ENCODE assay signal across 10 mouse cellular contexts in genomic region chr7:121730225-121730624, GRCm38 (mm10). TPM values are rescaled to one million over a fixed set of nuclear protein-coding genes. Genes with fewer than 3 reads are reported as not detected.
DNase-seq lines count a peak whose midpoint lies in the region; ATAC-seq and TF ChIP-seq lines count a peak whose summit lies in the region.
"Had no signal": no experiment of that assay in that cellular context is flagged by ENCODE, and none has a peak within 500 bp of the region (broad histone marks: within the 10 kb centered on the region; RNA-seq: fewer than 3 reads in every experiment).

No protein-coding gene starts in this region.

- WGBS in heart, postnatal 0 days, result 9% methylated on average over 5 of the region's 5 CpGs
- 15% methylated on average over 5 of the region's 5 CpGs for WGBS in cerebellum, adult 2 months

- TF ChIP-seq EP300 in heart, postnatal 0 days (IDR thresholded peaks at IDR 0.05; ENCODE audit: low read depth), result no peak

- H3K9me3 ChIP-seq in heart, postnatal 0 days (replicated peaks; ENCODE audit: control insufficient read depth, low read length), result no peaks in the 10 kb centered on the region
- H3K9me3 ChIP-seq: hindbrain, embryonic 15.5 days had no signal

- H3K4me3 ChIP-seq in heart, postnatal 0 days (ENCODE audit: low read depth, low read length), result no peak overlapping the region
- no peak overlapping the region for H3K4me3 ChIP-seq in cerebellum, adult 2 months (replicated peaks; ENCODE audit: insufficient read depth, low read depth, low read length)
- H3K4me3 ChIP-seq: hindbrain, embryonic 15.5 days had no signal

- TF ChIP-seq CTCF in heart, postnatal 0 days (IDR thresholded peaks at IDR 0.05; ENCODE audit: low read depth), result peak; percentile 49
- no peak for TF ChIP-seq CTCF in cerebellum, adult 2 months (IDR thresholded peaks at IDR 0.05; ENCODE audit: borderline replicate concordance, insufficient read depth, low read depth, low read length)

- H3K9ac ChIP-seq in heart, postnatal 0 days (replicated peaks; ENCODE audit: low read depth, low read length), result no peak overlapping the region
- H3K9ac ChIP-seq: hindbrain, embryonic 15.5 days had no signal

- H3K27ac ChIP-seq in heart, postnatal 0 days (ENCODE audit: low read depth), result no peak overlapping the region
- no peak overlapping the region for H3K27ac ChIP-seq in cerebellum, adult 2 months (ENCODE audit: insufficient read depth, low read length)
- H3K27ac ChIP-seq: hindbrain, embryonic 15.5 days had no signal

- ATAC-seq in heart, postnatal 0 days (ENCODE audit: insufficient read depth, low read depth), result no peak
- ATAC-seq in erythroblast, adult 5-6 weeks (replicated peaks; ENCODE audit: low FRiP score, poor library complexity, severe bottlenecking), result no peak

- no peaks in the 10 kb centered on the region for H3K36me3 ChIP-seq in heart, postnatal 0 days (replicated peaks; ENCODE audit: control insufficient read depth, insufficient read depth, low read length)
- H3K36me3 ChIP-seq: hindbrain, embryonic 15.5 days had no signal

- no peaks in the 10 kb centered on the region for H3K4me1 ChIP-seq in heart, postnatal 0 days (ENCODE audit: control insufficient read depth, insufficient read depth)
- H3K4me1 ChIP-seq in cerebellum, adult 2 months (ENCODE audit: control insufficient read depth, insufficient read depth, low read length), result no peaks in the 10 kb centered on the region

- H3K4me2 ChIP-seq in heart, postnatal 0 days (ENCODE audit: low read depth, low read length), result no peak overlapping the region
- H3K4me2 ChIP-seq: hindbrain, embryonic 15.5 days had no signal

- H3K27me3 ChIP-seq in heart, postnatal 0 days (ENCODE audit: control insufficient read depth, insufficient read depth, low read length), result peaks cover 15% of the 10 kb centered on the region
- no peaks in the 10 kb centered on the region for H3K27me3 ChIP-seq in cerebellum, adult 2 months (ENCODE audit: control insufficient read depth, insufficient read depth, low read length)

- DNase-seq in heart, postnatal 0 days (ENCODE audit: low spot score), result peak; percentile 52
- no peak for DNase-seq in heart, adult 9 months (ENCODE audit: low spot score in 2 of 2)
- peak; percentile 46 for DNase-seq in 416B (ENCODE audit: low read depth)
- peak; percentile 36 to 41 for DNase-seq in adrenal gland, adult 18-20 months (ENCODE audit: low spot score in 2 of 2)
- DNase-seq in kidney, postnatal 10 days, result peak; percentile 85
- DNase-seq in retina, postnatal 1 day, result peak; percentile 64
- DNase-seq in cerebellum, adult 2 months, result no peak

- no peak for TF ChIP-seq POLR2A in cerebellum, adult 2 months (IDR thresholded peaks at IDR 0.05; ENCODE audit: borderline replicate concordance, insufficient read depth, low read length)

RNA-seq across cellular contexts. Expression of gene Scnn1g, which starts 4.1 kb away (rescaled TPM):
- 0.12 and 3.3 TPM in 2 replicates for total RNA-seq in heart, postnatal 0 days (2014; rRNA removed; ENCODE audit: low replicate concordance)
- 0.04 and 0.12 TPM in 2 replicates for polyA plus RNA-seq in heart, postnatal 0 days (2015; fragmentation: Nextera tagmentation; extraction: Ambion mirVana)
- total RNA-seq in adrenal gland, adult 18-20 months (2021), result not detected
- 2.7 and 3.2 TPM in 2 replicates for polyA plus RNA-seq in cerebellum, adult 2 months (2012; rRNA removed)
- total RNA-seq in erythroblast, adult 5-6 weeks (2015; ENCODE audit: low replicate concordance), result not detected in 2 replicates
- total RNA-seq in erythroblast, adult 5-6 weeks (2017; ENCODE audit: low replicate concordance), result not detected in 2 replicates
- total RNA-seq: neutrophil, adult 5-6 weeks had no signal

RNA-seq across cellular contexts. Expression of gene Usp31, which starts 23.2 kb away (rescaled TPM):
- 5.6 and 18.8 TPM in 2 replicates for total RNA-seq in heart, postnatal 0 days (2014; rRNA removed; ENCODE audit: low replicate concordance)
- 0.48 and 0.62 TPM in 2 replicates for polyA plus RNA-seq in heart, postnatal 0 days (2015; fragmentation: Nextera tagmentation; extraction: Ambion mirVana)
- 10 to 100 TPM; 15.8 to 17.1 TPM for total RNA-seq in adrenal gland, adult 18-20 months (2021)
- polyA plus RNA-seq in cerebellum, adult 2 months (2012; rRNA removed), result 26.0 and 28.4 TPM in 2 replicates
- total RNA-seq in erythroblast, adult 5-6 weeks (2015; ENCODE audit: low replicate concordance), result 0.42 and 7.5 TPM in 2 replicates
- 2.2 and 2.9 TPM in 2 replicates for total RNA-seq in erythroblast, adult 5-6 weeks (2017; ENCODE audit: low replicate concordance)

Comparison
In these comparisons a context has a peak if more than half of its experiments do, and no peak if none do; other contexts are left out.
1. DNase-seq: peak in heart, postnatal 0 days (single experiment), 416B (single experiment), adrenal gland, adult 18-20 months (2 of 2), kidney, postnatal 10 days (single experiment) and retina, postnatal 1 day (single experiment); none in heart, adult 9 months (0 of 2) and cerebellum, adult 2 months (0 of 2).